Mouse (Mus musculus): ENCODE results near the gene Plk1.

DNA sequence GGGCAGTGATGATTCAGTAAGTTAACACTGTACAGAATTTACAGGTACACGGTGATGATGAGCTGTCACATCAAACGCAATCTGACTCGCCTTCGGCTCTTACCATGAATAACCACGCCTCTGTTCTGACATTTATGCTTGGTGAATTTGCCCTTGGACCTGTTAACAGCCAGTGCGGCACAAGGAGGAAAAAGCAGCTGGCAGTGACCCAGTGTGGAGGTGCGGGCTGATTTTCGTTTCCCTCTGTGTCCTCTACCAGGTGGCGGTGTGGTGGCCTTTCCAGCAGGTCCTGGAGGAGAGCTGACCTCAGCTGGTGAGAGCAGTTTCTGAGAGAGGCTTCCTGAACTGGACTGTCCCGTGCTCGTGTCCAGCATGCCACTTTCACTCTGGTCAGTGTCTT, 32.3 kb upstream of the Plk1 start:
- TF ChIP-seq CTCF (IDR thresholded peaks at IDR 0.05; ENCODE audit: insufficient read depth, low read length) (no peak), POLR2A (IDR thresholded peaks at IDR 0.05; ENCODE audit: borderline replicate concordance, extremely low read depth, low read depth, low read length) (no peak)

Measured in lung, adult 2 months (tissue).